Mouse (Mus musculus) left cerebral cortex, postnatal 36 days (tissue): ENCODE data around the gene Rasd1. TPM values are rescaled to one million over a fixed set of nuclear protein-coding genes. Genes with fewer than 3 reads are reported as not detected.

Source experiments
- DNase-seq, 2 experiments: peaks; one replicate each; pipeline ENCODE4 v3.0.0; 2021 to 2022; ENCODE audit warnings: low spot score in 2 of 2, mixed read lengths in 1 of 2
- intact Hi-C: fragments of 180-260 bp; cut with DNase I; formaldehyde crosslinking; loops from one replicate; pipeline ENCODE4 v1.15.1; 2025
- total RNA-seq, 2 experiments: library from RNA; stranded (reverse); gene quantifications; 2 replicates each; pipeline ENCODE4 v1.2.3; 2021

Gene Rasd1
- 10 to 100 TPM in 1 of 2 experiments, 1 to 10 TPM in 1; 8.1 to 11.3 TPM for total RNA-seq

DNA sequence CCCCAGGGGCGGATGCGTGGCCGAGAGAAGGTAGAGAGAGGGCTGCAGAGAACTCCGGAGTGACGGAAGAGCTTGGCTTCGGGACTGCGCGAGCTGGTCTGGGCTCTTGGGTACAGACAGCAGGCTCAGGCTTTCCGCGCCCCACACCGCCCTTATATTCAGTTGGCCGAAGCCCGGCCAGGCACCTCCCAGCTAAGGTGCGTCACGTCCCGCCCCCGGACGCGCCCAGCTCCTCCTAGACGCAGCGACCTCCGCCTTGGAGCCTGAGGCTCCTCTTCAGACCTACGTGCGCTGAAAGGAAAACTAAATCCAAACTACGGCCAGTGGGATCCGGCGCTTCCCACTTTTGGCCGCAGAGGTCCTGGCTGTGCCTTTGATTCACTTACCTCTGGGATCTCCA lies at the start of gene Rasd1:
Gene Rasd1, minus strand, starts transcription at position 127 of the 400 bp plus-strand sequence.
- DNase-seq = peak; percentile 62 to 71
- intact Hi-C loops = loop anchor here (1.0 to 10.0 kb wide), 5 partner anchors 16 to 450 kb away; partner anchors contain the start of genes Atpaf2, Gid4 and Med9

DNA sequence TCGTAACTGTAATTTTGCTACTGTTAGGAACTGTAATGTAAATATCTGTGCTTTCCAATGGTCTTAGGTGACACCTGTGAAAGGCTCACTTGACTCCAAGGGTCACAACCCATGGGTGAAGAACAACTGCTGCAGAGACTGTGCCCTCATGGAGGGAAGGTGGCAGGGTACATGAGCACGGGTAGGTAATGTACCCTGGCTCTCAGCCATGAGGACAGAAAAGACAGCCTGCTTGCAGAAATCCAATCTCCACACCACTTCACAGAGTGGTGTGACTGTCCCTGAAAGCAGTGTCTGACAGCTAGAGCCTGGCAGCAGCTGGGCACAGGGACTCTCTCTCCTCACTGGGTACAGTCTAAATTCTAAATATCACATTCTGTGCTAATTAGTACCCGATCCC lies 46.8 kb upstream of the Rasd1 start:
- no peak for DNase-seq
- intact Hi-C loops = no loop called here

DNA sequence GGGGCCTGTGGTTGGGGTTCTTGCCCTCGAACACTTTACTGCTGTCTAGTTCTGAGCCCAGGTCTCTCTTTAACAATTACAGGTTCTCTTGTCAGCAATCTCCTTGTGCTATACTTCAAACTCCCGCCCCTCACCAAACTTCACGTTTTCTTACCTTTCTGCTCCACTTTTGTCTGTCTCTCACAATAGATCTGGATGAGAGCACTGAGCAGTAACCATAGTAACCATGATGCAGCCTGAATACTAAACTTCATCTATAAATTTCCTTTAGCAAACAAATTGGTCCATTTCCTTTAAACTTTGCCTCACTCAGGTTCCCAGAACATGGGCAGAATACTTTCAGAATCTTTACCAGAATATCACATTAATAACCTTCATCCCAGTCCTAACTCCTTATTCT lies 44.7 kb upstream of the Rasd1 start:
- DNase-seq = no peak
- intact Hi-C loops = no loop called here

GRCm38 (mm10) chr11:60005866-60006265 lies 41.1 kb upstream of the Rasd1 start:
- DNase-seq = no peak
- intact Hi-C loops = no loop called here

- intact Hi-C loops = no loop called here
- DNase-seq = peak; percentile 13 to 21
Observed at GRCm38 (mm10) chr11:60004716-60005115, 40.0 kb upstream of the Rasd1 start.

DNA sequence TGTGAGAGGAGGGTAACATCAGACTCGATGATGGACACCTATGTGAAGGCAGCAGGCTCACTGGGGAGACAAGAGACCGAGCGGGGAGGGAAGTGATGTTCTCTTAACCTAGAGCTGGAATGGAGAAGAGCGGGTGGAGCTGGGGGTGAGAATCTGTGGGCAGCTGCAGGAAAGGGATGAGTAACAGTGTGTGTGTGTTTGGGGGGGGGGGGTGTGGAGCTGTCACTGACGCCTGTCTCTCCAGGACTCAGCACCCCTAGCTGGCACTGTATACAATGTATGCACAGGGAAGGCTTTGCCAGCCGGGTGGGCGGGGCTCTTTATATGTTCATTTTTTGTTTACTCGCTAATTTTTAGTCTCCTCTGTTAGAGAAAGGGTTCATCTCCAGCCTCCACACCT lies 39.1 kb upstream of the Rasd1 start:
- DNase-seq = peak; percentile 39 to 41
- intact Hi-C loops = no loop called here

DNA sequence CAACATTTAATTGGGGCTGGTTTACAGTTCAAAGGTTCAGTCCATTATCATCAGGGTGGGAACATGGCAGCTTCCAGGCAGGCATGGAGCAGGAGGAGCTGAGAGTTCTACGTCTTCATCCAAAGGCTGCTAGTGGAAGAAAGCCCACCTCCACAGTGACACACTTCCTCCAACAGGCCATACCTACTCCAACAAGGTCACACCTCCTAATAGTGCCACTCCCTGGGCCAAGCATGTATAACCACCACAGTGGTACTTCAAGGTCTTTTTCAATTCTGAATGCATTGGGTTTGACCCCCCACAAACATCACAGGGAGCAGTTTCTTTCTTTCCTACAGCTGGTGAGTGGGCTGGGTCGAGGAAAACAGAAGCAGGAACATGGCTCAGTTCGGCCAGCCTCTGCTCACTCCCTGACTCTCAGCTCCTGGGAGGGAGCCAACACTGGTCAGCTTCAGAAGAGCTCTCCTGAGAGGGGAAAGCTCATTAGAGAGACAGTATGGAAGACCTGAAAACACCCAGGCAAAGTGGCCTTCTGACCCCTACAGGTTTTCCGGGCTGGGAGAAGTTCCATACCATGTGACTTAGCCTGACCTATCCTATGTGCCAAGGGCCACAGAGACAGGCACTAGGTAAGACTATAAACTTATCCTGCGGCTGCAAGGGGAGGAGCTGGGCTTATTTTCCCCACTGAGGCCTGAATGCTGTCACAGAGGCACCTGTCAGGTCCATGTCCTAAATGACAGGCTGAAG lies 36.7 kb upstream of the Rasd1 start:
- intact Hi-C loops = no loop called here
- no peak for DNase-seq

DNA sequence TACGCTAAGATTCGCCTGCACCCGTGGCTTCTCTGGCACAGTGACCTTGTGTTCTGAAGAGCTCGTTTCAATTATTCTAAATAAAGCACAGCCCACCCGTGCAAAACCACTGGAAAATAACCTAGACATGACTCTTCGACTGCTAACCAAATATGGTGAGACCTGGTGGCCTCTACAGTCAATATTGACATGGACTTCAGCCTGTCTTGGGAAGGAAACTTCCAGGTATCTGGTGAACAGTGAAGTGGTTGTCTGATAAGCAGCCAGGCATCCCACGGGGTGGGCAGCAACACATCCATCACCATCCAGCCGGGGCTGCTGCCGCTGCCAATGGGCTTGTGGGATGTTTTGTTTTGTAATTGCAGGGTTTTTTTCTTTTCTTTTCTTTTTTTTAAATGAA lies 29.6 kb upstream of the Rasd1 start:
- DNase-seq = no peak
- intact Hi-C loops = no loop called here

GRCm38 (mm10) chr11:59991365-59991764 lies 26.6 kb upstream of the Rasd1 start:
- no peak for DNase-seq
- intact Hi-C loops = no loop called here

- intact Hi-C loops = no loop called here
- DNase-seq = no peak
Observed at GRCm38 (mm10) chr11:59989406-59989805, 24.7 kb upstream of the Rasd1 start.

GRCm38 (mm10) chr11:59977831-59978230 lies 13.1 kb upstream of the Rasd1 start:
- intact Hi-C loops = no loop called here
- DNase-seq = no peak

- no peak for DNase-seq
- intact Hi-C loops = no loop called here
Observed at GRCm38 (mm10) chr11:59975241-59975640, 10.5 kb upstream of the Rasd1 start.

DNA sequence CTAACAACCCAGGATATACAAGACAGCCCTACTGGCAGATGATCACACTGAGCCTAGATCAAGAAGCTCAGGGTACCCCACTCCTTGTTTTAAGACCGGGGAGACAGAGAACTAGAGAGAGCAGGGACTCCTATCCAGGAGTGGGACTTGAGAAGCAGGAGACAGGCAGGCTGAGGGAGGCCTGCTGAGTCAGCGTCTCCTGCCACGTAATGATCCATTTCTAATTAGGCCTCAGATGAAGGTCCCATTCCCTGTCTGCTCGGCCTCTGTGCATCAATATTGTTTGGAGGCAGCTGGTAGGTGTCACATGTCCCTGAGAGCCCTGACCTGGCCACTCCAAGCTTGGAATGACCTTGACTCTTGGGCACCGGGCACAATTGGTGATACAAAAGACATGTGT lies 8.6 kb upstream of the Rasd1 start:
- intact Hi-C loops = no loop called here
- DNase-seq = no peak

GRCm38 (mm10) chr11:59971691-59972090 lies 6.9 kb upstream of the Rasd1 start:
- DNase-seq = no peak
- intact Hi-C loops = no loop called here

- intact Hi-C loops = no loop called here
- DNase-seq = no peak
Observed at GRCm38 (mm10) chr11:59970780-59971179, 6.0 kb upstream of the Rasd1 start.

- intact Hi-C loops = loop anchor here (5.0 to 10.0 kb wide), 2 partner anchors 85 to 447 kb away; partner anchors contain the start of genes Atpaf2 and Gid4
- no peak for DNase-seq
Observed at GRCm38 (mm10) chr11:59967765-59968164, 3.0 kb upstream of the Rasd1 start.

DNA sequence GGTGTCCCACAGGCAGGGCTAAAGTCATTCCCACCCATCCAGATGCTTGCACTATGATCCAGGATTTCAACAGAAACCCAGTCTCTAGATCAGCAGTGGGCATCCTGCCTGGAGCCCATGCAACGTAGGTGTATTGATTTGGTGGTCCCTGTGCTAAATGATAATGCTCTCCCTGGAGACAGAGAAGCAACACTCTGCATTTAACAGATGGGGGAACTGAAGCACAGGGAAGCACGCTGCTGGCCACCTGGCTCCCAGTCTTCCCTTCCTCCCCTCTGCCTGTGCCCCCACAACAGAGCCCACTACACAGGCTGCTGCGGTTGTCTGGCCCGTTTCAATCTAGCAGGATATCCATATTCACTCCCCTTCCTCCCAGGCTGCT lies 1.3 kb upstream of the Rasd1 start:
- intact Hi-C loops = loop anchor here (5.0 to 10.0 kb wide), 2 partner anchors 84 to 449 kb away; partner anchors contain the start of genes Atpaf2 and Gid4
- no peak for DNase-seq

- intact Hi-C loops = loop anchor here (1.0 to 10.0 kb wide), 4 partner anchors 17 to 449 kb away; partner anchors contain the start of genes Atpaf2, Gid4 and Med9
- DNase-seq = peak; percentile 58 to 74
Observed at GRCm38 (mm10) chr11:59965227-59966101, 720 bp upstream of the Rasd1 start.

- DNase-seq = no peak
- intact Hi-C loops = loop anchor here (2.0 to 10.0 kb wide), 3 partner anchors 15 to 451 kb away; partner anchors contain the start of genes Atpaf2, Gid4 and Med9
Observed at GRCm38 (mm10) chr11:59964163-59964758, 483 bp downstream of the Rasd1 start.
